In the genomic region with DNA sequence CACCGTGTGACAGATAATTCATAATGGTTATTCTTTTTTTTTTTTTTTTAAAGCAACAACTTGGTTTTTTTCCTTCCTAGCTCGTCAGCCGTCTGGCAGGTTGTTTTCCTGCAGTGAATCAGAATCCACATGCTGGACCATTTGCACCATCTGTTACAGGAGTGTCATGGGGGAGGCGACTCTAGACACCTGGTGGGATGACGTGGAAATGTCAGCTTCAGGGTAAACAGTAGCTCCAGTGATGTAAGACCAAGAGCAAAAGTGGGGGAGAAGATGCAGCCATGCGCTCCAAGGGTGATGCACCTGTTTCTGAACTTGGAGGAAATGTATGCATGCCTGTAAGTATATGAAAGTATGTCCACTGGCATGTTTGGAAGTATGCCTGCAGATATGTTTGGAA, we compare ENCODE assay signal across 15 mouse cellular contexts.
DNase-seq lines count a peak whose midpoint lies in the region; ATAC-seq lines count a peak whose summit lies in the region.
"Had no signal": no experiment of that assay in that cellular context is flagged by ENCODE, and none has a peak within 500 bp of the region (broad histone marks: within the 10 kb centered on the region; RNA-seq: fewer than 3 reads in every experiment).

No protein-coding gene starts in this region.

- H3K36me3 ChIP-seq in kidney, embryonic 16.5 days (ENCODE audit: insufficient read depth, low read length) = no peaks in the 10 kb centered on the region
- H3K36me3 ChIP-seq: embryonic facial prominence, embryonic 15.5 days; heart, embryonic 12.5 days had no signal

- H3K27me3 ChIP-seq in kidney, embryonic 16.5 days (ENCODE audit: insufficient read depth, low read length) = no peaks in the 10 kb centered on the region
- H3K27me3 ChIP-seq: embryonic facial prominence, embryonic 15.5 days; heart, embryonic 12.5 days had no signal

- no peaks in the 10 kb centered on the region for H3K4me1 ChIP-seq in kidney, embryonic 16.5 days (ENCODE audit: insufficient read depth, low read length)
- H3K4me1 ChIP-seq: embryonic facial prominence, embryonic 15.5 days; heart, embryonic 12.5 days had no signal

- no peak overlapping the region for H3K4me2 ChIP-seq in kidney, embryonic 16.5 days (replicated peaks; ENCODE audit: low read depth, low read length)
- H3K4me2 ChIP-seq: embryonic facial prominence, embryonic 15.5 days; heart, embryonic 12.5 days; liver, embryonic 11.5 days had no signal

- 57% methylated on average over 6 of the region's 6 CpGs for WGBS in kidney, embryonic 16.5 days

- DNase-seq in cerebellum, adult 9-10 months = peak; percentile 5
- DNase-seq in cerebellum, adult 18-20 months = no peak
- peak; percentile 54 to 59 for DNase-seq in left cerebral cortex, adult 18-20 months (ENCODE audit: low spot score in 2 of 2)
- DNase-seq in left cerebral cortex, postnatal 10 days (ENCODE audit: extremely low spot score in 1 of 2, low spot score in 2 of 2) = no peak
- peak; percentile 72 for DNase-seq in layer of hippocampus, adult 11-12 months (ENCODE audit: low spot score)
- peak; percentile 63 to 68 for DNase-seq in left cerebral cortex, postnatal 36 days (ENCODE audit: low spot score in 2 of 2)
- DNase-seq in yolk sac, embryonic 10.5 days (ENCODE audit: low spot score) = no peak
- DNase-seq: adrenal gland, postnatal 14 days; gastrocnemius, adult 2 months; kidney, adult 11 months had no signal

- ATAC-seq in kidney, embryonic 16.5 days (ENCODE audit: low FRiP score, low TSS enrichment) = no peak

- H3K9ac ChIP-seq in kidney, embryonic 16.5 days (replicated peaks; ENCODE audit: low read length) = no peak overlapping the region
- H3K9ac ChIP-seq: embryonic facial prominence, embryonic 15.5 days; heart, embryonic 12.5 days had no signal

- no peak overlapping the region for H3K27ac ChIP-seq in kidney, embryonic 16.5 days (ENCODE audit: low read length)
- H3K27ac ChIP-seq: embryonic facial prominence, embryonic 15.5 days; gastrocnemius, adult 2 months had no signal

- no peaks in the 10 kb centered on the region for H3K9me3 ChIP-seq in kidney, embryonic 16.5 days (ENCODE audit: low read length)
- H3K9me3 ChIP-seq: embryonic facial prominence, embryonic 15.5 days; heart, embryonic 12.5 days had no signal

- intact Hi-C loops in left cerebral cortex, postnatal 10 days (cut with DNase I) = no loop called here
- intact Hi-C loops in left cerebral cortex, postnatal 36 days (cut with DNase I) = no loop called here

- no peak overlapping the region for H3K4me3 ChIP-seq in kidney, embryonic 16.5 days (ENCODE audit: low read length)
- H3K4me3 ChIP-seq: embryonic facial prominence, embryonic 15.5 days; gastrocnemius, adult 2 months; heart, embryonic 12.5 days; myocyte had no signal

Comparison
In these comparisons a context has a peak if more than half of its experiments do, and no peak if none do; other contexts are left out.
1. DNase-seq: peak in cerebellum, adult 9-10 months (single experiment), left cerebral cortex, adult 18-20 months (2 of 2), layer of hippocampus, adult 11-12 months (single experiment) and left cerebral cortex, postnatal 36 days (2 of 2); none in cerebellum, adult 18-20 months (0 of 2), left cerebral cortex, postnatal 10 days (0 of 2) and yolk sac, embryonic 10.5 days (single experiment).